Mouse (Mus musculus) cerebellum, adult 18-20 months (tissue): ENCODE measurements around the gene Ccdc103.

Experiments
- DNase-seq, 2 experiments: peaks; one replicate each; pipeline ENCODE4 v3.0.0; 2021

Gene Ccdc103

GRCm38 (mm10) chr11:102880585-102881313 is at the start of gene Ccdc103, which contains the start of gene Eftud2:
Gene Ccdc103 (plus strand): TSS chr11:102881204.
Gene Eftud2 (minus strand): TSS chr11:102880985.
- peak; percentile 92 to 95 for DNase-seq

GRCm38 (mm10) chr11:102832700-102833297 is 48.2 kb upstream of the Ccdc103 start:
- no peak for DNase-seq

GRCm38 (mm10) chr11:102834219-102834618 is 46.8 kb upstream of the Ccdc103 start:
- DNase-seq, result no peak

DNA sequence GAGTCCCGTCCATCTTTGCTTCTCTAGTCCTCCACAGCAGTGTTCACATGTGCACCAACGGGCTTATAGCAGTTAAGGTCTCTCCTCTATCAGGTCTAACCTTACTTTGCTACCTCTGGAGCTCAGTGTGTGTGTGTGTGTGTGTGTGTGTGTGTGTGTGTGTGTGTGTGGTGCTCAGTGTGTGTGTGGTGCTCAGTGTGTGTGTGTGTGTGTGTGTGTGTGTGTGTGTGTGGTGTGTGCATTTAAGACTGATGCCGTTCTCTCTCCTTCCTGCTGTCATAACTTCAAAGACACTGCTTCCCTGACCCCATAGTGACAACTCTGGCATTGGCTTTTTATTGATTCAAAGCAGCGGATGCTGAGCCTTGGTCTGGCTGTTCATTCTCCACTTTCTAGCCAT is 45.5 kb upstream of the Ccdc103 start, which contains the start of gene Higd1b:
Gene Higd1b (plus strand): TSS at position 301 of the 400 bp plus-strand sequence.
- DNase-seq, result no peak

GRCm38 (mm10) chr11:102836146-102836545 is 44.9 kb upstream of the Ccdc103 start:
- no peak for DNase-seq

DNA sequence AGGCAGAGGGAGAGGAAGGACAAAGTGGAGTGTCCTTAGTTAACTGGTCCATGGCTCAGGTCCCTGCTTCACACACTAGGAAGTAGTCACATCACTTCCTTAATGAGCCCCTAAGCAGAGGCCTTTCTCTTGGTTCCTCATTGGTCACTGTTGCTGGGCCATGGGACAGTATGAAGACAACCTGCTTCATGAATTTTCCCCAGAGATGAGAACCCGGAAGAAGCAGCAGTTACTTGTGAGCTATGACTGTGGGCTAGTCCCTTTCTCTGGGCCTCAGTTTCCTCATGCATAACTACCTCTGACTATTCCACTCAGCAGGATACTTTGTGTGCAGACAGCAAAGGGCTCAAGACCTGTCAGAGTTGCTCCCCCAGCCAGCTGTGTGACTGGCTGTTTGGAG is 43.6 kb upstream of the Ccdc103 start:
- no peak for DNase-seq

- no peak for DNase-seq
Observed at GRCm38 (mm10) chr11:102838126-102838525, 42.9 kb upstream of the Ccdc103 start.

GRCm38 (mm10) chr11:102838616-102839150 is 42.3 kb upstream of the Ccdc103 start:
- DNase-seq, result no peak

DNA sequence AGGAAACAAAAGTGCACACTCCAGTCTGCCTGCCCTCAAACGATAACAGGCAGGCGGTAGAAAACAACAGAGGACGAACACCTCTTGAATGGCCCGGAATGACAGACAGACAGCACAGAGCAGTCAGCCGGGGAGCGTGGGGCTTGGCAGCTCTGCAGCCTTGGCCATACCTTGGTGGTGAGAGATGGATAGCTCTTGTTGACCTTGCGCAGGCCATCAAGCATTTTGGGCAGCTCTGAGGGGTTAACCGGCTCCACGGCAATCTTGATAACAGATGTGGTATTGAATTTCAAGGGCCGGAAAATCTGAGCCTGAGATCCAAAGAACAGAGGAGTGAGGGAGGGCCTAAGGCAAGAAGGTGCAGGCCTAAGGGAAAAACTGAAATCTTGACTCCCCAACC is 35.1 kb upstream of the Ccdc103 start:
- no peak for DNase-seq

GRCm38 (mm10) chr11:102851883-102852282 is 29.1 kb upstream of the Ccdc103 start:
- DNase-seq, result peak; percentile 74 to 78

GRCm38 (mm10) chr11:102853760-102854159 is 27.2 kb upstream of the Ccdc103 start:
- DNase-seq, result no peak

GRCm38 (mm10) chr11:102855941-102856340 is 25.1 kb upstream of the Ccdc103 start:
- DNase-seq, result no peak

DNA sequence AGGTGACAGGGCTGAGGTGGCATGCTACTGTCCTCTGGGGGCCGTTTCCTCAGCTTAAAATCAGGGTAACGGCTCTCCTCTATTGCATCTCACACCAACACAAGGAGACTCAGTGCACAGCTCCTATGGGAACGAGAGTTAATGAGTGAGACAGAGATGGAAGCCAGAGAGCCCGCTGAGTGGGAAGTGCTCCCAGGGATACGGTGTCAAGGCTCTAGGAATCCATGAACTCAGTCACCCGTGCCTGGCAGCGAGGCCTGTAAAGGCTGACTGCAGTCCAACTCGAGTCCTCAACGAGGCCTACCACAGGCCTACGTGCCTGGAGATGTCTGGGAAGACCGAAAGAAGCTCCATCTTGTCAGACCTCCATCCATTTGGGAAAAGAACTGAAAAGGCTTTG is 22.1 kb upstream of the Ccdc103 start:
- DNase-seq, result peak; percentile 28 to 33

DNA sequence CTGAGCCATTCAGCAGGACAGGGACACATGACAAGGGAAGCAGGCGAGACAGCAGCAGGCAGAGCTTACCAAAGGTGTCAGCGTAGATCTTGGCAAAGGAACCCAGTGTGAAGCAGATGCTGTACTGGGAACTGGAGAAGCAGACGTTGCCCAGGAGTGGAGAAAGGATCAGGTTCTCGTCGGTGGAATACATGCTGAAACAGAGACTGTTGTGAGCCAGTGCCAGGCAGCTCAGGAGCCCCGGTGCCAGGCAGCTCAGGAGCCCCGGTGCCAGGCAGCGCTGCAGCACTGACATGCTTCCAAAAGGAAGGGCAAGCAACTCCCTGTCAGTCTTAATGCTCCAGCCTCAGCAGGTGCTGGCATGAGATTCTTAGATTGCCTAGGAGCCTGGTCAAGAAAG is 21.1 kb upstream of the Ccdc103 start:
- DNase-seq, result peak; percentile 32 to 45

- peak; percentile 73 to 77 for DNase-seq
Observed at GRCm38 (mm10) chr11:102864272-102864671, 16.7 kb upstream of the Ccdc103 start.

- DNase-seq, result peak; percentile 70 to 77
Observed at GRCm38 (mm10) chr11:102874801-102875334, 6.1 kb upstream of the Ccdc103 start.

- no peak for DNase-seq
Observed at GRCm38 (mm10) chr11:102879558-102879957, 1.4 kb upstream of the Ccdc103 start.

DNA sequence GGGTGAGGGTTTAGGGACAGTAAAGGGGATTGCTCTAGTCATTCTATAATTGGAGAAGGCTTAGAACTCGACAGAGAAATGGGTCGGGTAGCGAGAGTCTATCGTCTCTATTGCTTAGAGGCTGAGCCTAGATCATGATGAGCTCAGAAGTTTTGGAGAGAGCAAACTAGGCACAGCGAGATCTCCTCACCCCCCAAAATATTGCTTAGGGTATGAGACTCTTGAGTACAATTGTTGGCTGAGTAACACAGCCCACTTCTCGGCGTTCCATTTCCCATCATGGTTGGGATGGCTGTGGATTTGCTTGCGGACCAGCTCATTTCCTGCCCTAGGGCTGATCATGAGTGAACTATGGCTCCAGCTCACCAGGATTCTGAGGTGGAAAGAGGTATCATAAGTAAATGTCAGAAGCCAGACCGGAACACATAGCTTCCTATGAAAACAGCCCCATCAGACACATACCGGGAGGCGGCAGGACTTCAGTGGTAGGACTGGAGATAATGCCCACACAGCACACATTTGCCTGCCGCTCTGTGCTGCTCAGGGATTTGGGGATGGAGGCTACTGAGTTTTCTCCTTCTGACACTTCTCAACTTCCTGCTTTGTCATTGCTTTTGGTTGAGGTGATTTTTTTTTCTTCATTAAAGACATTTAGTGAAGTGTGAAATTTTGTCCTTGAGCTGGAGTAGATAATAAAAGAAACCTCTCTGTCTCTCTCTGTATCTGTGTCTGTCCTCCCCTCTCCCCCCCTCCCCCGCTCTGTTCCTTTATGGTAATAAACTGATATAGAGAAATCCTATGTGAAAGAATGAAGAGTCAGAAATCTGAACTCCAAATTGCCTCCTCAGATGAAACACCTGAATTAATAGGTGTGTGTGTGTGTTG is 552 bp downstream of the Ccdc103 start:
- no peak for DNase-seq

- DNase-seq, result no peak
Observed at GRCm38 (mm10) chr11:102884616-102885219, 3.7 kb downstream of the Ccdc103 start, which contains the start of gene Fam187a. Gene Fam187a (plus strand): TSS chr11:102885169.

- no peak for DNase-seq
Observed at GRCm38 (mm10) chr11:102887433-102887832, 6.4 kb downstream of the Ccdc103 start.

DNA sequence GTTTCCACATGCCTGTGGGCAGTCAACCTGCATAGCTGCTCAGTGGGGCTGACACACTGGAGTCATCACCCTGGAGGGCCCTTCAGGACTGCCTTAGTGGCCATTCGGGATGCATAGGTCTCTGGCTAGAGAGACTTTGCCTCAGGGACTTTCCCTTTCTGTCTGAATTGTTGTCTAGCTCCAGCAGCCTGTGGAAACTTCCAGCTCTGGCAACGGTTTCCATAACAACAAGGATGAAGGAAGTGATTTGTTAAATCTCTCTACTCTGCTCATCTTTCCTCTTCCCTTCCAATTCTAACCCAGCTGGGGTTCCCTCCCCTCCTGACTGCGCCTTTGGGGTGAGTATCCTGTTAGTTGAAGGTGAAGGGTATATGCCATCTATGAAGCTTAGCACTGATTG is 7.1 kb downstream of the Ccdc103 start:
- no peak for DNase-seq

DNA sequence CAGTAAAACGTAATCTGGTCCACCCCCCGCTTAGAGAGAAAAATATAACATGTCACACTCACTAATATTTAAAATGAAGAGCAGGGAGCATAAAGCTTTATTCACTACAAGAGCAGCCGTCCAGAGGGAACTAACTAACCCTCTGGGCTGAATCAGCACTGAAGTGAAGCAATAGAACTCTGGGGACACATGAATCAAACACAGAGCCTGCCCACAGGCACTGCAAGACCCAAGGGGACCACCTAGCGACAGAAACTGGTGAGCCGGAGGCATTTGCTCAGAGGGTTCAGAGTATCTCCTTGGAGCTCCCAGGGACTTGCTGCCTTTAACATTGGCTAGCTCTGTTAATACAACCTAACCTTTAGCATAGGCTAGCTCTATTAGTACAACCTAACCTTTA is 9.1 kb downstream of the Ccdc103 start:
- DNase-seq, result no peak
